Mouse (Mus musculus): ENCODE measurements at regions not wholly inside any gene's neighbourhood (a gene's known extent, or its start where the extent isn't known, plus 50 kb on each side); places are given as distances from the start of the nearest gene placed in this dataset.

- no peak for DNase-seq (ENCODE audit: low spot score)
Observed at GRCm38 (mm10) chr3:102574320-102574719, 104.6 kb downstream of the Ngf start.

- DNase-seq (ENCODE audit: low spot score), result no peak
Observed at GRCm38 (mm10) chr3:102576896-102577295, 107.2 kb downstream of the Ngf start.

- no peak for DNase-seq (ENCODE audit: low spot score)
Observed at GRCm38 (mm10) chr3:102581830-102582229, 112.1 kb downstream of the Ngf start.

GRCm38 (mm10) chr3:102585136-102585535 lies 115.4 kb downstream of the Ngf start:
- no peak for DNase-seq (ENCODE audit: low spot score)

- no peak for DNase-seq (ENCODE audit: low spot score)
Observed at GRCm38 (mm10) chr3:102586221-102586620, 116.5 kb downstream of the Ngf start.

- no peak for DNase-seq (ENCODE audit: low spot score)
Observed at GRCm38 (mm10) chr3:102592041-102592440, 122.3 kb downstream of the Ngf start.

GRCm38 (mm10) chr3:102596944-102597551 lies 127.3 kb downstream of the Ngf start:
- no peak for DNase-seq (ENCODE audit: low spot score)

- DNase-seq (ENCODE audit: low spot score), result no peak
Observed at GRCm38 (mm10) chr3:102599061-102599460, 129.3 kb downstream of the Ngf start.

- DNase-seq (ENCODE audit: low spot score), result no peak
Observed at GRCm38 (mm10) chr3:102602766-102603165, 131.6 kb upstream of the Tspan2 start.

GRCm38 (mm10) chr3:102605284-102605683 lies 129.0 kb upstream of the Tspan2 start:
- no peak for DNase-seq (ENCODE audit: low spot score)

- no peak for DNase-seq (ENCODE audit: low spot score)
Observed at GRCm38 (mm10) chr3:102610970-102611369, 123.4 kb upstream of the Tspan2 start.

- DNase-seq (ENCODE audit: low spot score), result no peak
Observed at GRCm38 (mm10) chr3:102611398-102612366, 122.6 kb upstream of the Tspan2 start.

- no peak for DNase-seq (ENCODE audit: low spot score)
Observed at GRCm38 (mm10) chr3:102619666-102620377, 114.5 kb upstream of the Tspan2 start.

GRCm38 (mm10) chr3:102636076-102636475 lies 98.3 kb upstream of the Tspan2 start:
- DNase-seq (ENCODE audit: low spot score), result peak; percentile 10

- DNase-seq (ENCODE audit: low spot score), result peak; percentile 56
Observed at GRCm38 (mm10) chr3:102636674-102637073, 97.7 kb upstream of the Tspan2 start.

- no peak for DNase-seq (ENCODE audit: low spot score)
Observed at GRCm38 (mm10) chr3:102644276-102644940, 89.9 kb upstream of the Tspan2 start.

GRCm38 (mm10) chr3:102648450-102648849 lies 85.9 kb upstream of the Tspan2 start:
- no peak for DNase-seq (ENCODE audit: low spot score)

- DNase-seq (ENCODE audit: low spot score), result no peak
Observed at GRCm38 (mm10) chr3:102654962-102655361, 79.4 kb upstream of the Tspan2 start.

- no peak for DNase-seq (ENCODE audit: low spot score)
Observed at GRCm38 (mm10) chr3:102657116-102657515, 77.2 kb upstream of the Tspan2 start.

- DNase-seq (ENCODE audit: low spot score), result peak; percentile 67
Observed at GRCm38 (mm10) chr3:102657531-102658060, 76.7 kb upstream of the Tspan2 start.

- DNase-seq (ENCODE audit: low spot score), result no peak
Observed at GRCm38 (mm10) chr3:102659352-102659751, 75.0 kb upstream of the Tspan2 start.

GRCm38 (mm10) chr3:102661296-102661695 lies 73.0 kb upstream of the Tspan2 start:
- DNase-seq (ENCODE audit: low spot score), result no peak

All from adipocyte (in vitro differentiated cells).